Mouse (Mus musculus) kidney, adult 8-10 months (tissue): Measurements from ENCODE around the gene Als2.

Experiments
- DNase-seq, 2 experiments: peaks; one replicate each; pipeline ENCODE4 v3.0.0; 2022

The Als2 gene

GRCm38 (mm10) chr1:59163030-59163461 lies 74.0 kb downstream of the Als2 start, which contains the start of gene Mpp4:
TSS of gene Mpp4 (minus strand) at chr1:59163389.
- DNase-seq: no peak

DNA sequence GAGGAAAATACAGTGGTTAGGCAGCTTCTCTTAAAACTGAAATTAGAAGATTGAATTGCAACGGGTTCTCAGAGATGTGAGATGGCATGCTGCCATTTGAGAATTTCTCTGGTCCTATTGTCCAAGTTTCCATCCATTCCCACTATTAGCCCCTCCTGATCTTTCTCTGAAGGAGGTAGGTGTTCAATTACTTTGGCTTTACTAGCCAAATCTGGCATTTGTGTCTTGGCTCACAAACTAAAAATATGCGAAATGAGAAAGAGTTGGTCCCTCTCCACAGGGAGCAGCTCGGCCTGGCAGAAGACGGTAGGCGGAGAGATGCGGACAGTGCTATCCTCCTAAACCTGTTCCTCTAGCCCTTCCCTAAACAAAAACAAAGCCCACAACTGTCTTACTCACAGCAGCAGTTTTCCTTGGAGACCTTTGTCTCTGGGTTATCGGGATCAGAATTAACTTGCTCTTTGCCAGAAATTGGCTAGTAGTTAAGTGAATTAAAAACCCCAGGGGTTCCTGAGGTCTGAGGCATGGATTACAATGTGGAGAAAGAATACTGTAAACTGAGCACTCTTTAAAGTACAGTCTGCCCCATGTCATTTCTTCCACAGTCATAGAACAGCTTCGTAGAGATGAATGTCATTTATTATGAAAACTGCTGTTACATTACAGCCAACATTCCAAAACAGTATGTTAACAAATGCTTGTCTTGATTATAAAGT lies 74.6 kb downstream of the Als2 start:
- DNase-seq: no peak

DNA sequence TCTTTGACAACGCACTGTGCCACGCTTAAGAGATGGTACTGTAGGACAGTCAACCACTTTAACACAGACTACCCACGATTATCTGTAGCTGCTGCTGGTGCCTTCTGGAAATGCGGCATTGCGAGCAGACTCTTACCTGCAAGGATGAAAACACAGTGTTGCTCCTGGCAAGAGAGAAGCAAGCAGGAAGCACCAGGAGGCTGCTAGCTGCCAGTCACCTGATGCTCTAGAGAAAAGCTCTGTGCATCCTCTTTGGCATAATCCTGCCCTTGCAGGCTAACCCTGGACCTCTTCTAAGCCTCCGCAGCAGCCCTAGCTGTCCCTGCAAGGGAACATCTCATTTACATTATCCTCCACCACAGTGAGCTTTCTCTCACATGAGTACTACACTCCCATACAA lies 75.6 kb downstream of the Als2 start:
- no peak for DNase-seq

GRCm38 (mm10) chr1:59160871-59161270 lies 76.2 kb downstream of the Als2 start:
- peak; percentile 55 to 63 for DNase-seq

- DNase-seq: no peak
Observed at GRCm38 (mm10) chr1:59159136-59159535, 77.9 kb downstream of the Als2 start.

DNA sequence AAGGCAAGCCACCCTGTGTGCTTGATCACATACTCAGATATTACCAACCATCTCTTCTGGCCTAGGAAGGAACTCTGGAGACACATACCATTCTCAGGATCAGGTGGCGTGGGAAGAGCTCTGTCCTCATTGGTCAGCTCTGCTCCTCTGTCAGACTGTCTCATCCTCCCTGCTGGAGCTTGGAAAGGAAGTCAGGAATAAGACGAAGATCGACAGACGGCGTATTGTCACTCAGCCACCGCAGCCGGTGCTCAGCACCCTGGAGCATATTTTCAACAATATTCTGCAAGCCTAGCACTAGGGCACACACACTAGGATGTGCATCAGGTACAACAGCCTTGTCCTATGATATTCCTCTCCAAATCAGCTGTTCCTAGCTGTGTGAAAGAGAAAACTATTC lies 78.5 kb downstream of the Als2 start:
- DNase-seq: no peak

DNA sequence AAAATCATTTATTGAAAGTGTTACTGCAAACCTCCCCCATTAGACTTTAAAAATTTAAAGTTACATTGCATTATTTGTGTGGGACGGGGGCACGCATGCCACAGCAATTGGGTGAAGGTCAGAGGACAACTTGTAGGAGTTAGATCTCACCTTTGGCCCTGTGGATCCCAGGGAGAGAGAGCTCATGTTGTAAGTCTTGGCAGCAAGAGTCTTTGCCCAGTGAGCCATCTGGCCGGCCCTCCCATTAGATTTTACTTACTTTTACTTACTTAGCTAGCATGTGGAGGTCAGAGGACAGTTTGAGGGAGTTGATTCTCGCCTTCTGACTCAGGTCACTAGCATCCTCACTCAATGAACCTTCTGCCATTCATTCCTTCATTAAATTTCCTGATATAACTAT lies 79.2 kb downstream of the Als2 start:
- peak; percentile 79 to 82 for DNase-seq

GRCm38 (mm10) chr1:59152346-59152745 lies 84.7 kb downstream of the Als2 start:
- DNase-seq: peak in 1 of 2 experiments; percentile 39

DNA sequence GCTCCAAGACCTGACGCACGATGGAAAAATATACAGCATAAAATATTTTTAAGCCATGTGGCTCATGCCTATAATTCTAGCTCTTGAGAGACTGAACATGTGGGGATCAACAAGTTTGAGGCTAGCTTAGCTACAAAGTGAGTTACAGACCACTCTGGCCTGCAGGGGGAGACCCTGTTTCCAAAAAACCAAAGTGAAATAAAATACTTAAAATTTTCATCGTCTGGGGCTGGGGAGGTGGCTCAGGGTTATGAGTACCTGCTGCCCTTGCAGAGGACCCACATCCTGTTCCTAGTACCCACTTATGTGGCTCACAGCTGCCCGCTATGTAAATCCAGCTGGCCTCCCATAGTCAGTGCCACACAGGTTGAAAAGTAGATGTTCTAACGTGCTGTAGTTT lies 86.5 kb downstream of the Als2 start:
- no peak for DNase-seq

GRCm38 (mm10) chr1:59144543-59144942 lies 92.5 kb downstream of the Als2 start:
- peak in 1 of 2 experiments; percentile 66 for DNase-seq

DNA sequence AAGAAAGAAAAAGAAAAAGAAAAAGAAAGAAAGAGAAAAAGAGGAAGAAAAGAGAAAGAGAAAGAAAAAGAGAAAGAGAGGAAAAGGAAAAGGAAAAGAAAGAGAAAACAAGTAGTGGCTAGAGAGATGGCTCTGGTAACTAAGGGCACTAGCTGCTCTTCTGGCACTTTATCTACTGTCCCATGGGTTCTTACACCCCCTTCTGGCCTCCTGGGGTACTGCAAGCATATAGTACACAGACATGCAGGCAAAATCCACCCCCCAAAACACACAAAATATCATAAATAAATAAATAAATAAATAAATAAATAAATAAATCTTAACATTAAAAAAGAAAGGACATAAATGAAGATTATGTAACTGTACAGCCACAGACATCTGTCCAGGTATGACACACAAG lies 94.2 kb downstream of the Als2 start:
- DNase-seq: peak; percentile 49 to 86

- DNase-seq: no peak
Observed at GRCm38 (mm10) chr1:59134419-59134818, 102.6 kb downstream of the Als2 start.

- DNase-seq: no peak
Observed at GRCm38 (mm10) chr1:59128879-59129278, 108.2 kb downstream of the Als2 start.

DNA sequence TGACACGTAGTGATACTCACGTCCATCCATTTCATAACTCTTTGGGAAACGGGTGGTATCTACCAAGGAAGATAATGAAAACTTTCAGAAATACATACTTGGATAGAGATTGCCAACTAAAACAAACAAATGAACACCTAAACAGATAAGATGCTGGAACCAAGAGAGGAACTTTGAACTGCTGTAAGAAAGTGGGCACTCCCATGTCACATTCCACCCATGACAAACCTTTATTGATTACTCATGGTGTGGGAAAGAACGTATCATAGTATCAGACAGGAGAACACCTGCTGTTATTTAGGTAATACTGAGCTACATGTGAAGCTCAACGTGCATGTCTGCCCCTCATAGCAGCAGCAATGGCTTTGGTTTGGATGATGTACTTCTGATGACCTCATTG lies 111.5 kb downstream of the Als2 start:
- no peak for DNase-seq

DNA sequence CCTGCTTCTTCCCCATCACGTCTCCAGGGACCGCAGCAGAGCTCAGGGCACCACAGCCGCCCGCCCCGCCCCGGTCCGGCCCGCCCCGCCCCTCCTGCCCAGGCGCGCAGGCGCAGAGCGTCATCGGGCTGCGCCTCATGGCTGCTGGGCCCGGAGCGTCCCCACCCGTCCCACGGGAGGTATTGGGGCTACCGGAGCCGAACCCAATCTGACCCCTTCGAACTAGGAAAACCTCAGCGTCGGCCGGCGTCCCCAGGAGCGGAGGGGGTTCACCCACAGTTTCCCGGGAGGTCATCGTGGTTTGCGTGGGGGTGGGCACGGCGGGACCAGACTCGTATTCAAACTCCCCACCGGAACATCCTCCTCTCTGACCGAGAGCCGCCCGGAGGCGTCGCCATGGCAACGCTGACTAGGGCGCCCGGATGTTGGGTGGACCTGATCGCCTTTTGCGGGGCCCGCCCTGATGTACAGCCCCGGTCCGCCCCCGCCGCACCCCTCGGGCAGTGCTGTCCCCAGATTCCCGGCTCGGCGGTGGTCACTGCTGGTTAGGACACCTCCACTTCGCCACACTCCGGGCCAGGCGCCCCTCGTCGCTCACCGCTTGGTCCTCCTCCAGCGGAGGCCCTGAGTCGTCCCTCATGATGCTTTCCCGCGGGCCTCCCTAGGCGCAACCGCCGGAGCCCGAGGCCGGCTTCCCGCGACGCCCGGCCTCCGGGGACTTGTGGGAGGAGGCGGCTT lies 117.1 kb downstream of the Als2 start, which contains the start of gene Tmem237:
TSS of gene Tmem237 (minus strand) at position 689 of the 738 bp plus-strand sequence.
- DNase-seq: peak; percentile 87 to 89
